Mouse (Mus musculus): ENCODE results near the gene Hgd. TPM values are rescaled to one million over a fixed set of nuclear protein-coding genes. Genes with fewer than 3 reads are reported as not detected.

The Hgd gene
- total RNA-seq (2017) = not detected in 2 replicates

- no peak for ATAC-seq (ENCODE audit: extremely low read depth, insufficient number of reproducible peaks, low FRiP score, poor library complexity, severe bottlenecking)
These were observed at the start of gene Hgd for GRCm38 (mm10) chr16:37579994-37580393. Gene Hgd, plus strand, starts transcription at chr16:37580153.

GRCm38 (mm10) chr16:37530170-37530569 is 49.8 kb upstream of the Hgd start:
- no peak for ATAC-seq (ENCODE audit: extremely low read depth, insufficient number of reproducible peaks, low FRiP score, poor library complexity, severe bottlenecking)

- no peak for ATAC-seq (ENCODE audit: extremely low read depth, insufficient number of reproducible peaks, low FRiP score, poor library complexity, severe bottlenecking)
These were observed 47.9 kb upstream of the Hgd start for GRCm38 (mm10) chr16:37532046-37532445.

DNA sequence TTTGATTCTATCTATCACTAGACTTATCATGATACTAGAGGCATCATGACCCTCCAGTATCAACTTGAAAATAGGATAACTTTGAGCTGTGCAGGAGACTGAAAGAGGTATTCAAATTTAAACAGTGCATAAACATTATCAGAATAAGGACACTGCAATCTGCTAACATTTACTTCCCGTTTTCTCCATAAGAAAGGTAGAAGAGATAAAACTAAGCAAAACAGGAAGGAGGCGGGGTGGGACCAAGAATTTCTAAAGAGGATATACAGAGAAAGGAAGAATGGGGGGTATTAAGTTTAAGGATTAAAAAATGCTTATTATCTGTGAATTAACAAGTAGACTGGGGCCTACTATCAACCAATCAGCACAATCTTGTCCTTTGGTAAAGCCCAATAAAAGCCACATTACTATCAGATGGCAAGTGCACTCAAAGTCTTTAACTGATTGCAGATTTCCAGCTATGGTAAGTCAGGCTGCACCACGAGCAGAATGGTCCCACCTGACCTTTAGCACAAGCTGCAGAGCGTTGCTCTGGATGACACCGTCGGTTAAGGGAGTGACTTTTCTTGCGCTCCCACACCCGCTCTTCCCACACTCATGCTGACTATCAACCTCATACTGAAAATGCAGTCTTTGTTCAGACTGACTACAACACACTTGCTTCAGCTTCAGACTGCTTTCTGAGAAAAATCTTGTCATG is 46.4 kb upstream of the Hgd start:
- no peak for ATAC-seq (ENCODE audit: extremely low read depth, insufficient number of reproducible peaks, low FRiP score, poor library complexity, severe bottlenecking)

DNA sequence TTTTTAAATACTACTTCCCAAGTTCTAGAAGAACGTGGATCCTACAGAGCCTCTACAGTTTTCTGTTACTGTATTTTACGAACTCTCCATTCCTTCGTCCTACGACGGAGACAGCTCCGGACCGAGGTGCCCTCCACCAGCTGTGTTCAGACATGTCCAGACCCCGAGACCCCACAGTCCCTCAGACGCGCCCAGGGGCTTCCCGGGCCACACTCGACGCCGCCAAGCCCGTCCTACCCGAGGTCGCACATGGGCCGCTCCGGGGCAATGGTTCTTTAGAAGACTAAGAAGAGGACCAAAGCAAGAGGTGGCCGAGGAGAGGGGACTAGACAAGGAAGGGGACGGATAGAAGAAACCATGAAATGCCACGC is 40.7 kb upstream of the Hgd start:
- ATAC-seq (ENCODE audit: extremely low read depth, insufficient number of reproducible peaks, low FRiP score, poor library complexity, severe bottlenecking) = no peak

DNA sequence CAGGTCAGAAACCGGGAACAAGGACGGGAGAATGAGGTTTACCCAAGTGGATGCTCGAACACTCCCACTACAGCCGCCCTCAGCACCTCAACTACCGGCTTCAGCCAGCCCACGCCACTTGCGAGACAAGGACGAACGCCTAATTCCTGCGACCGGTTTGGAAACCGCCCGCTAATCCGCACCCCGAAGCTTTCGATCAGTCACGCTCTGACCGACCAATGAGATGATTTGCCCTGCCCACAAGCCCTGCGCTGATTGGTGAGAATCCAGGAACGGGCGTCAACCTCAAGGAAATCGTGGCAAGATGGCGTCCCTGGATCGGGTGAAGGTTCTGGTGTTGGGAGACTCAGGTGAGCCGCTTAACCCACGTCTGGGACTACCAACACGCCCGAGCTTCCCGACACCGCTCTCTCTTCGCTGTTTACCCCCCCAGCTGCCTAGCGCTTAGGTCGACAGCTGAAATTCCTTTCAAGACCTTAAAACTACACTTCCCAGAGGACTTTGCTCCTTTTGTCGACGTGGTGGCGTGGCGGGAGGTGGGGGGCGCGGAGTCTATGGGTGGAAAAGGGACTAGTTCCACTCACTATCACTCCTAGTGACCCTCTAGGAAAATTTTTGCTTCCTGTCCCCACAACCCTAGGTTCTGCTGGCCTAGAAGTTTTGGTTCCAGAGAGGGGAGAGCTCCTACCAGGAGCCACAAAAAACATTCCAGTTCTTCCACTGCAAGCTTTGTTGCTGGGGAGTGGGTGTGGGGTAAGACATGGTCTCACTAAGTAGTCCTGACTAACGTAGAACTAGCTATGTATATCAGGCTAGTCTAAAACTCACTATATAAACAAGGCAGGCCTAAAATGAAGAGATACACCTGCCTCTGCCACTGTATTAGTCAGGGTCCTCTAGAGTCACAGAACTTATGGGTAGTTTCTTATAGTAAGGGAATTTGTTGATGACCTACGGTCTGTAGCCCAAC is 40.1 kb upstream of the Hgd start, which contains the start of the genes Gtf2e1 and Rabl3:
Gene Gtf2e1 (minus strand): TSS at position 179 of the 970 bp plus-strand sequence.
Gene Rabl3 (plus strand): TSS at position 275 of the 970 bp plus-strand sequence.
- ATAC-seq (ENCODE audit: extremely low read depth, insufficient number of reproducible peaks, low FRiP score, poor library complexity, severe bottlenecking) = peak; percentile 98

DNA sequence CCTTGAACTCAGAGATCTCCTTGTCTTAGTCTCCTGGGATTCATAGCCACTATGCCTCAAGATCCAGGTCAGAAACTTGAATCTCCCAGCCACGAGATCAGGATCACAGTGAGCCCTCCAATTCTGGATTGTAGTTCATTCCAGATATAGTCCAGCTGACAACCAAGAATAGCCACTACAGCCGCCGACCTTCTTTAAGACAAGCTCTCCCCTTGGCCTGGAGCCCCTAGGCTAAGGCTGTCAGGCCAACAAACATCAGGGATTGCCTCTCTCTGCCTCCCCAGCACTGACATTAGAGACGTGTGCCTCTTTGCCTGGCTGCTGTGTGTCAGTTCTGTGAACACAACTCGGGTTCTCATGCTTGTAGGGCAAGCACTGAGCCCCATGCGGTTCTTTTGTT is 39.2 kb upstream of the Hgd start:
- no peak for ATAC-seq (ENCODE audit: extremely low read depth, insufficient number of reproducible peaks, low FRiP score, poor library complexity, severe bottlenecking)

DNA sequence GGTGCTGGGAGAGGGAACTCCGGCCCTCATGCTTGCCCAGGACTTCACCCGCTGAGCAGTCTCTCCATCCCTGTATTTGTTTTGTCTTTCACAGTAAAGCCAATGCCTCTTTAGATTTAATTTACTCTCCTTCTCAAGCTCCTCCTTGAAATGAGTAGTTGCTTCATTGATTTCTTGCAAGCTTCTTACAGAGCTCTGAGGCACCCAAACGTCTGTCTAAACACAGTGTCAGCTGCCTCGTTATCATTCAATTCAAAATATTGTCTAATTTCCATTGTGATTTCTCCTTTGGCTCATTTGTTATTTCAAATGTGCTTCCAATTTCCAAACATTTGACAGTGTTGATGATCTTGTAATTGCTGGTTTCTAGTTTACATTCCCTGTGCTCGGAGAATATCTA is 33.6 kb upstream of the Hgd start:
- no peak for ATAC-seq (ENCODE audit: extremely low read depth, insufficient number of reproducible peaks, low FRiP score, poor library complexity, severe bottlenecking)

GRCm38 (mm10) chr16:37550266-37550665 is 29.7 kb upstream of the Hgd start:
- ATAC-seq (ENCODE audit: extremely low read depth, insufficient number of reproducible peaks, low FRiP score, poor library complexity, severe bottlenecking) = no peak

GRCm38 (mm10) chr16:37550981-37551380 is 29.0 kb upstream of the Hgd start:
- no peak for ATAC-seq (ENCODE audit: extremely low read depth, insufficient number of reproducible peaks, low FRiP score, poor library complexity, severe bottlenecking)

DNA sequence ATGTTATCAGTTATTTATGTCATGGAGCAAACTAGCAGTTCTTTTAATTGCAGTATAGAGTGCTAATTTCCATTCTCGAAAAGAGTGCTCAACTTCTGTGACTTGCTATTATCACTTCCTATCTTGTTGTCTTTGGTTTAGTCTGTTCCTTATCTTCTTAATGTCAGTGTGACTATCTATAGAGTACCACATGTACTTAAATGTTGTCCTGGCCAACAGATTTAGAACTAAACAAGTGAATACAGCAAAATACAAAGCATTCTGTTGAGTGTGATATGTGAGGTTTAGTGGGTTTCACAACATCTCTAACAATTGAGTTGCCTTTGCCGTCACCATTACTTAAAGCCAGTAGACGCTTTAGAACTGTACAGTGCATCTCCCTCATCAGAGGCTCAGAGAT is 27.1 kb upstream of the Hgd start:
- no peak for ATAC-seq (ENCODE audit: extremely low read depth, insufficient number of reproducible peaks, low FRiP score, poor library complexity, severe bottlenecking)

DNA sequence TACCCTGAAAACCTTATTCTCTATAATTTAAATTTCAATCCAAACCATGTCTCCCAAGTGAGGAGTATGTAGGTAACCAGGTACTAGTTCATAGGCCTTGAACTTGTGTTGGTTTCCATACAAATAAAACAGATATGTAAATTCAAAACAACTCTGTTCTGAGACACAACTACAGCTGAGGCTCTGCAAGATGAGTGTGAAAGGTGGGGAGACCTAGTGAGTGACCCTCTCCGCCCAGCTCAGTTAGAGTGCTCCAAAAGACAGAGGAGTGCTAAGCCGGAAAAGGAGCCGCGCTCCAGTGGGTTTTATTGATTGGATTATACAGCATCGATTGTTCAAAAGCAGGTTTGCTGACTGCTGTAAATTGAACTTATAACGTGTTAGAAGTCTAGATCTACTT is 17.5 kb upstream of the Hgd start:
- no peak for ATAC-seq (ENCODE audit: extremely low read depth, insufficient number of reproducible peaks, low FRiP score, poor library complexity, severe bottlenecking)

- no peak for ATAC-seq (ENCODE audit: extremely low read depth, insufficient number of reproducible peaks, low FRiP score, poor library complexity, severe bottlenecking)
These were observed 17.0 kb upstream of the Hgd start for GRCm38 (mm10) chr16:37562961-37563360.

DNA sequence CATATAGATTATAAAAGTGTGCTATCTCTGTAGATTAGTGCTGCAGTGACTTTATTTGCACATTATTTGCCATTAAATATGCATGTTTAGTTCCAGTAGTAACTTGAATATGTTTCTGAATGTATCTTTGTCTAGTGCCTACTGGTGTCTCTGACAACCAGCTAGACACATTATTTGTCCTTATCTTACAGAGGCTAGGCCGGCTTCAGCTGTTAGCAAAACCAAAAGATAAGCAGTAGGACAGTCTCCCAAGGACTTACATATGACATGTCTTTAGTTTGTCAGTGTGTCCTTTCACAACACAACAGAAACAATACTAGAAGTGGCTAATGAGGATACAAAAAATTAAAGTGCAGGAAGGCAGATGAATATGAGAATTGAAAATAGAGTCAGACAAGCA is 14.8 kb upstream of the Hgd start:
- no peak for ATAC-seq (ENCODE audit: extremely low read depth, insufficient number of reproducible peaks, low FRiP score, poor library complexity, severe bottlenecking)

DNA sequence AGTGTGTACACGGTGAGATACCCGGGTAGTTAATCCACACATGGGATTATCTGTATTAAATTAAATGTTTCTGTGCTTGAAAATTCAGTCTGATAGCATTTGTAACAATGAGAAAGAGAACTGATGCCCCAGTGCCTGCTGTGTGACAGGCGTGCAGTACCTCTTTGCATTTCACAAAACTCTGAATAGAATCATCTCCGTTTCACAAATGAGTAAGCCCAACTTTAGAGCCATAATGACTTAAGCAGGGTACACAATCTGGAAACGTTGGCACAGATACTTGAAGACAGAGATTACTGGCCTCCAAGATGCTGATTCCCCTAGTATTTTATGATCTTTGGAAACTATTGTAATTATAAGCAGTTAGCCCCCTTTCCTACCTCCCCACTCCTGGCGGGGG is 13.8 kb upstream of the Hgd start:
- ATAC-seq (ENCODE audit: extremely low read depth, insufficient number of reproducible peaks, low FRiP score, poor library complexity, severe bottlenecking) = no peak

DNA sequence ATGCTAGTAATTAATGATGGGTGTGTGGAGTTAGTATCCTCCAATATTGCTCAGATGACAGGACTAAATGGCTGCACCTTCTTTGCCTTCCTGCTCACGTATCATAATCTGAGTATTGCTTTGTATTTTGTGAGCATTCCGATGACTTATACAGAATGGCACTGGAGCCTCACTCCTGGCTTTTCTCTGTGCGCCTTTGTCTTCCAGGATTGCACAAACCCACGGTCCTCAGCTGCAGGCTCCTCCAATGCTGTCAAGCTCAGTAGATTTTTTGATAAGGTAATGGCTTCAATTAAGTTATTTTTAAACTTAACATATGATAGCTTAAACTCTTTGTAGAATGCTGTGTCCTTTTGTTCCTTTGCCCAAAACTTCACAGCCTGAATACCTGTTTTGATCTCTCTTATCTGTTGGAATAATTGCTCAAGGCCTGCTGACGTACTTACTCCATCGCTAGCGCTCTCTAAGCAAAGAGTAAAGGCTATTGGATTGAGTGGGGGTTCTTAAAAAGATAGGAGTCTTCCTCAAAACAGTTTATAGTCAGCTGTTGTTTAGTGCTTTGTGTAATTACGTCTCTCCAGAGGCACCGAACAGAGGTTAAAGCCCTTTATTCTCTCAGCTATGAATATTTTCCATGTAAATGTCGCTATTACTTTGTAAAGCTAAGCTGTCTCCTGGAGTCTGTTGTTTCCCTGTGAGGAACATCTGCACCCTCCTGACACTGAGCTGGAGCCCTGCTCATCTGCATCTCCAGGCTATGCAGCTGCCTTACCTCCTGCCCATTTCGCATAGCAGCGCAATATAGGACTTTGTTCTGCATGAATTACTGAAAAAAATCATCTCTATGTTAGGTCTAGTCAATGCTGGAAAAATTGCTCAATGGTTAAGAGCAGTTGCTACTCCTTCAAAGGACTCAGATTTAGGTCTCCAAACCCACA is 12.6 kb upstream of the Hgd start:
- ATAC-seq (ENCODE audit: extremely low read depth, insufficient number of reproducible peaks, low FRiP score, poor library complexity, severe bottlenecking) = no peak

- no peak for ATAC-seq (ENCODE audit: extremely low read depth, insufficient number of reproducible peaks, low FRiP score, poor library complexity, severe bottlenecking)
These were observed 8.4 kb upstream of the Hgd start for GRCm38 (mm10) chr16:37571554-37571953.

DNA sequence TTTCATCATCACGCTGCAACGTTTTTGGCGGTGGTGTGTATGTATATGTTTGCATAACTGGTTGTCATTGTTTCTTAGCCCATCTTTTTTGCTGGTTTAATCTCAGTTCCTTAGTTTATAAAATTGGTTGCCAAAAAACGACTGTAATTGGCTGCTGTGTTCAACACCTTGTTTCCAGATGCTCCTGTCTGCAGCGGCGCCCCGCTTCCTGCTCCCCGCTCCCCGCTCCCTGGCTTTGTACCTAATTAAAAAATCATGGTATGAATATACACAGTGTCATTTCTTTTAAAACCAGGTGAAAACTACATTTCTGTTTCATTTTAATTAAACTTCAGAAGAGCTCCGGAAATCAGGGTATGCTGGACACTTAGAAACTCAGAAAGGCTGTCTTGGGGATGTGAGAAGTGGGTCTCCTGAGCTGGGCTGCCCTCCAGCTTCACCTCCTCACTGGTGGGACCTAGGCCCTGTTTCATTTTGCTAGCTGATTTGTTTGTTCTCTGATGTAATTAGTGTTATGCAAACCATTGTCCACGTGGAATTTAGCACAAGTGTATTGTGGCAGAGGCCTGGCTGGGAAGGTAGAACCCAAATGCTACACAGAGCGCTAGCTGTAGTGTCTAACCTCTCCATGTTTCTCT is 7.7 kb upstream of the Hgd start:
- ATAC-seq (ENCODE audit: extremely low read depth, insufficient number of reproducible peaks, low FRiP score, poor library complexity, severe bottlenecking) = no peak

- no peak for ATAC-seq (ENCODE audit: extremely low read depth, insufficient number of reproducible peaks, low FRiP score, poor library complexity, severe bottlenecking)
These were observed 6.9 kb upstream of the Hgd start for GRCm38 (mm10) chr16:37573061-37573460.
